Mouse (Mus musculus) bone marrow macrophage, adult 2 months (primary cell): Measurements from ENCODE around the gene Wdr43.

Experiments used
- CTCF ChIP-seq: IDR thresholded peaks from 2 replicates; pipeline ENCODE4 v1.5.1; 2012; ENCODE audit warnings: low read depth, mild to moderate bottlenecking, low read length, moderate library complexity
- POLR2A ChIP-seq: IDR thresholded peaks from 2 replicates; pipeline ENCODE4 v1.6.1; 2012; ENCODE audit warnings: mild to moderate bottlenecking, low read depth, low read length, borderline replicate concordance

GRCm38 (mm10) chr17:71615638-71616318, at the start of gene Wdr43:
- TF ChIP-seq CTCF (no peak), POLR2A (no peak)
